Mouse (Mus musculus): ENCODE results near the gene Plxnc1.

GRCm38 (mm10) chr10:94866995-94867856 lies 77.4 kb downstream of the Plxnc1 start:
- TF ChIP-seq HCFC1 (IDR thresholded peaks at IDR 0.05; ENCODE audit: borderline replicate concordance, insufficient read depth, low read length) (no peak), ZC3H11A (IDR thresholded peaks at IDR 0.05; ENCODE audit: borderline replicate concordance, low read depth, low read length) (no peak), MAFK (IDR thresholded peaks at IDR 0.05; ENCODE audit: insufficient read depth, low read depth, low read length) (no peak), CHD2 (IDR thresholded peaks at IDR 0.05; ENCODE audit: low read depth, low read length) (no peak)
